Mouse (Mus musculus) macrophage (primary cell): ENCODE results near the gene Olfr898. TPM values are rescaled to one million over a fixed set of nuclear protein-coding genes. Genes with fewer than 3 reads are reported as not detected.

Experiments
- H3K27ac ChIP-seq: fragments of 350-480 bp; formaldehyde crosslinking; 2 replicates; pipeline ENCODE4 v1.9.0; 2021
- H3K36me3 ChIP-seq: fragments of 350-480 bp; formaldehyde crosslinking; 2 replicates; pipeline ENCODE4 v1.9.0; 2021; ENCODE audit errors: inconsistent target
- H3K4me3 ChIP-seq: fragments of 350-480 bp; formaldehyde crosslinking; 2 replicates; pipeline ENCODE4 v1.9.0; 2021; ENCODE audit errors: inconsistent target
- H3K79me2 ChIP-seq: fragments of 350-480 bp; formaldehyde crosslinking; 2 replicates; pipeline ENCODE4 v1.9.0; 2021; ENCODE audit errors: inconsistent target
- WGBS: methylation state at CpG from one replicate; pipeline ENCODE4 v1.1.7; 2026; ENCODE audit warnings: inconsistent platforms; ENCODE audit not compliant: missing documents; 5-methylcytosine and 5-hydroxymethylcytosine counted together
- polyA plus RNA-seq: library from polyadenylated mRNA; stranded (reverse); fragments of 250-400 nt; gene quantifications from 3 replicates; pipeline ENCODE4 v1.2.4, GENCODE M21; 2018; ENCODE audit warnings: inconsistent platforms
- total RNA-seq, 78 experiments: library from RNA; depleted of rRNA; stranded (reverse); fragments of 250-400 nt; gene quantifications; 1 replicate in 9 of 78; 2 replicates in 24 of 78; 3 replicates in 43 of 78; 4 replicates in 2 of 78; pipeline ENCODE4 v1.2.4; 2018; ENCODE audit warnings: inconsistent platforms in 56 of 78

Olfr898 gene
- not detected for total RNA-seq (2018; cell fraction: chromatin; rRNA removed)
- total RNA-seq (2018; cell fraction: cytosol; rRNA removed), result not detected
- total RNA-seq (2018; cell fraction: nucleus; rRNA removed), result not detected
- polyA plus RNA-seq, result not detected in 3 replicates

DNA sequence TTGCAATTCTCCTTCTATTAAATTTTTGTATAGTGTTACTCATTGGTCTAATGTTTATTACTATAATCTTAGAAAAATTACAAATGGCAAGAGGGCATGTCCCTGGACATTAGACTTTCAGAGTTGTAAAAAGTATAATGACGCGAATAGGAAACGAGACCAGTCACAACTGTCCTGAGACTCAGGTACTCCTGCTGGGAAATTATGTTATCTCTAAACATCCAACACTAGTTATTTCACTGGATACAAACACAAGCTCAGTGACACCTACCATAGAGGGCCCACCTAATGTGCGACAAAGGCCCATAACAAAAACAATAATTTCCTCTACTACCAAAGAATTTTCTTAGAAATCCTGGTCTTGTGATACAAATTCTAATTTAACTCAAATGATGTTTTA is at the start of gene Olfr898:
Olfr898 (plus strand) TSS at position 301 of the 400 bp plus-strand sequence.
- Histone ChIP-seq H3K27ac (no peak within 1 kb of the TSS), H3K4me3 (no peak within 1 kb of the TSS), H3K36me3 (no peaks in the 10 kb centered on the region), H3K79me2 (no peaks in the 10 kb centered on the region)
- 83% methylated on average over 4 of the region's 4 CpGs for WGBS

DNA sequence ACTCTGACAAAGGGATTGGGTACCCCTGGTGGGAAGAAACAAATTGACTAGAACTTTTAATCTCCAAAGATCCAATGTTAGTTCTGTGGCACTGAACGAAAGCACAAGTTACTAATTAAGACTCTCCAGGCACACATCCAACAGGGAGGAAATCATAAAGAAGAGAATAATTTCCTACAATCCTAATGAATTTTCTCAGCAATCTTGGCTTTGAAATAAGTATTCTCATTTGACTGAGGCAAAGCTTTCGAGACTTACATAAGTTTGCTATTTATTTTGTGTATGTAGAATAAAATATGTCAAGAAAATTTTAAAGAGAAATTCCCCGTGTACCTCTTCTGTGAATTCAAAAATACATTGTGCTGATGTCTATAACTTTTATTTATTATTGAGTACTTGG is 19.5 kb upstream of the Olfr898 start, which contains the start of gene Olfr25:
Olfr25 (plus strand) TSS at position 301 of the 400 bp plus-strand sequence.
- WGBS, result 70% methylated on average over 3 of the region's 3 CpGs
- no peaks in the 10 kb centered on the region for H3K36me3 ChIP-seq

DNA sequence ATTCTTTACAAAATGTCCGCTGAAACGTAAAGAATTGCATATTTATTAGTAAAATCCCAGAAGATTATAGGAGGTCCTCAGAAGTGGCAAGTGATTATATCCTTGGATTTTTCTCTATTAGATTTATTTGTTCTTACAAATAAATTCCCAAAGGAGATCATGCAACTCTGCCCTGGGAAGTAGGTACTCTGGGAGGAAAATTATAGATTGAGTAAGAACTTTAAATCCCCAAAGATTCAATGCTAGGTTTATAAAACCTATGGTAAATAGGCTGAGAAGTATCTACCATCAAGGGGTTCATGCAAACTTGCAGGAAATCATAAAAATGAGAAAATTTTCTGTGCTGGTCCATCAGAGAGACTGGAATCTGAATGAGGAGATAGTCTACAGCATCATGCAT is 18.4 kb downstream of the Olfr898 start, which contains the start of gene Olfr250:
Olfr250 (plus strand) TSS at position 301 of the 400 bp plus-strand sequence.
- Histone ChIP-seq H3K79me2 (no peaks in the 10 kb centered on the region), H3K4me3 (no peak within 1 kb of the TSS), H3K36me3 (no peaks in the 10 kb centered on the region), H3K27ac (no peak within 1 kb of the TSS)
- 81% methylated on average over 2 of the region's 2 CpGs for WGBS

More for the DNA sequence above, 19.5 kb upstream of the Olfr898 start, which contains the start of gene Olfr25:
- Histone ChIP-seq H3K79me2 (no peaks in the 10 kb centered on the region), H3K4me3 (no peak within 1 kb of the TSS), H3K27ac (no peak within 1 kb of the TSS)

GRCm38 (mm10) chr9:38376786-38377185 is 28.6 kb downstream of the Olfr898 start, which contains the start of gene Olfr251:
Gene Olfr251 (plus strand): TSS chr9:38377086.
- 51% methylated on average over 2 of the region's 2 CpGs for whole genome bisulfite sequencing
- H3K36me3 ChIP-seq, result no peaks in the 10 kb centered on the region

GRCm38 (mm10) chr9:38401398-38401797 is 53.2 kb downstream of the Olfr898 start, which contains the start of gene Olfr147:
Gene Olfr147 (plus strand): TSS chr9:38401698.
- Histone ChIP-seq H3K27ac (no peak within 1 kb of the TSS), H3K79me2 (no peaks in the 10 kb centered on the region), H3K36me3 (no peaks in the 10 kb centered on the region), H3K4me3 (no peak within 1 kb of the TSS)
- WGBS, result 100% methylated on average over 1 of the region's 1 CpGs

More at GRCm38 (mm10) chr9:38376786-38377185, 28.6 kb downstream of the Olfr898 start, which contains the start of gene Olfr251:
- H3K79me2 ChIP-seq, result no peaks in the 10 kb centered on the region
- no peak within 1 kb of the TSS for H3K4me3 ChIP-seq
- no peak within 1 kb of the TSS for H3K27ac ChIP-seq

Other genes starting within 250 kb of the Olfr898 start
- not detected in 3 replicates for gene Olfr888, start 240.3 kb upstream of the Olfr898 start, polyA plus RNA-seq
- not detected in 3 replicates for gene Olfr889, start 233.2 kb upstream of the Olfr898 start, polyA plus RNA-seq
- gene Olfr890, start 205.9 kb upstream of the Olfr898 start, polyA plus RNA-seq, result not detected in 3 replicates
- not detected in 3 replicates for gene Olfr891, start 167.6 kb upstream of the Olfr898 start, polyA plus RNA-seq
- gene Olfr893, start 140.0 kb upstream of the Olfr898 start, polyA plus RNA-seq, result not detected in 3 replicates
- gene Olfr894, start 130.4 kb upstream of the Olfr898 start, polyA plus RNA-seq, result not detected in 3 replicates
- not detected in 3 replicates for gene Olfr143, start 95.6 kb upstream of the Olfr898 start, polyA plus RNA-seq
- gene Olfr895, start 80.6 kb upstream of the Olfr898 start, polyA plus RNA-seq, result not detected in 3 replicates
- gene Olfr896-ps1, start 57.3 kb upstream of the Olfr898 start, polyA plus RNA-seq, result not detected in 3 replicates
- not detected in 3 replicates for gene Olfr25, start 19.4 kb upstream of the Olfr898 start, polyA plus RNA-seq
- gene Olfr250, start 18.5 kb downstream of the Olfr898 start, polyA plus RNA-seq, result not detected in 3 replicates
- not detected in 3 replicates for gene Olfr251, start 28.7 kb downstream of the Olfr898 start, polyA plus RNA-seq
- gene Olfr147, start 53.3 kb downstream of the Olfr898 start, polyA plus RNA-seq, result not detected in 3 replicates
- not detected in 3 replicates for gene Olfr901, start 81.0 kb downstream of the Olfr898 start, polyA plus RNA-seq
- not detected in 3 replicates for gene Olfr902, start 99.2 kb downstream of the Olfr898 start, polyA plus RNA-seq
- not detected in 3 replicates for gene Olfr904, start 114.7 kb downstream of the Olfr898 start, polyA plus RNA-seq
- gene Olfr905, start 122.7 kb downstream of the Olfr898 start, polyA plus RNA-seq, result not detected in 3 replicates
- not detected in 3 replicates for gene Olfr906, start 138.7 kb downstream of the Olfr898 start, polyA plus RNA-seq
- not detected in 3 replicates for gene Olfr907, start 147.4 kb downstream of the Olfr898 start, polyA plus RNA-seq
- not detected in 3 replicates for gene Olfr911-ps1, start 173.2 kb downstream of the Olfr898 start, polyA plus RNA-seq
- not detected in 3 replicates for gene Olfr910, start 189.4 kb downstream of the Olfr898 start, polyA plus RNA-seq
- gene Olfr912, start 231.8 kb downstream of the Olfr898 start, polyA plus RNA-seq, result not detected in 3 replicates
- gene Olfr913, start 244.3 kb downstream of the Olfr898 start, polyA plus RNA-seq, result not detected in 3 replicates